Mouse (Mus musculus) neural tube, embryonic 15.5 days (tissue): ENCODE results near the gene Slc6a16. TPM values are rescaled to one million over a fixed set of nuclear protein-coding genes. Genes with fewer than 3 reads are reported as not detected.
"Not testable (repeated sequence)": the region's sequence is repeated elsewhere in the genome, so short reads cannot be mapped to it uniquely, and the experiment has no call there.

ENCODE experiments used
- ATAC-seq: fragments of 200-750 bp; cut with Nextera tagmentation; 2 replicates; pipeline ENCODE4 v1.8.0; 2017; ENCODE audit warnings: mild to moderate bottlenecking, moderate TSS enrichment, moderate library complexity; ENCODE audit not compliant: low FRiP score
- H3K27ac ChIP-seq: fragments of 300-500 bp; sonication (generic); replicated peaks from 2 replicates; pipeline ENCODE4 v1.5.1; 2015; ENCODE audit warnings: mild to moderate bottlenecking, inconsistent platforms
- H3K27me3 ChIP-seq: fragments of 300-500 bp; sonication (generic); replicated peaks from 2 replicates; pipeline ENCODE4 v1.6.1; 2015; ENCODE audit warnings: inconsistent platforms
- H3K36me3 ChIP-seq: fragments of 300-500 bp; sonication (generic); 2 replicates; pipeline ENCODE4 v1.6.1; 2015; ENCODE audit warnings: inconsistent platforms
- H3K4me1 ChIP-seq: fragments of 300-500 bp; sonication (generic); 2 replicates; pipeline ENCODE4 v1.6.1; 2015; ENCODE audit warnings: inconsistent platforms
- H3K4me2 ChIP-seq: fragments of 300-500 bp; sonication (generic); 2 replicates; pipeline ENCODE4 v1.6.1; 2015; ENCODE audit warnings: inconsistent platforms, mild to moderate bottlenecking, moderate library complexity
- H3K4me3 ChIP-seq: fragments of 300-500 bp; sonication (generic); replicated peaks from 2 replicates; pipeline ENCODE4 v1.5.1; 2015; ENCODE audit warnings: mild to moderate bottlenecking, inconsistent platforms
- H3K9ac ChIP-seq: fragments of 300-500 bp; sonication (generic); replicated peaks from 2 replicates; pipeline ENCODE4 v1.6.1; 2015; ENCODE audit warnings: mild to moderate bottlenecking, inconsistent platforms
- H3K9me3 ChIP-seq: fragments of 300-500 bp; sonication (generic); replicated peaks from 2 replicates; pipeline ENCODE4 v1.6.1; 2016; ENCODE audit warnings: inconsistent platforms
- WGBS: fragments of 180-500 bp; shearing (Covaris S2); methylation state at CpG from one replicate; pipeline ENCODE4 v1.1.7; 2015; ENCODE audit warnings: mixed read lengths; 5-methylcytosine and 5-hydroxymethylcytosine counted together
- polyA plus RNA-seq: library from polyadenylated mRNA; unstranded; fragments of >200 nt; fragmentation: Nextera tagmentation; extraction: Ambion mirVana; gene quantifications from 2 replicates; pipeline ENCODE4 v1.2.1, GENCODE M21; 2015

Slc6a16 gene
- polyA plus RNA-seq, 1 experiment from 2014 or later: 0.67 TPM

DNA sequence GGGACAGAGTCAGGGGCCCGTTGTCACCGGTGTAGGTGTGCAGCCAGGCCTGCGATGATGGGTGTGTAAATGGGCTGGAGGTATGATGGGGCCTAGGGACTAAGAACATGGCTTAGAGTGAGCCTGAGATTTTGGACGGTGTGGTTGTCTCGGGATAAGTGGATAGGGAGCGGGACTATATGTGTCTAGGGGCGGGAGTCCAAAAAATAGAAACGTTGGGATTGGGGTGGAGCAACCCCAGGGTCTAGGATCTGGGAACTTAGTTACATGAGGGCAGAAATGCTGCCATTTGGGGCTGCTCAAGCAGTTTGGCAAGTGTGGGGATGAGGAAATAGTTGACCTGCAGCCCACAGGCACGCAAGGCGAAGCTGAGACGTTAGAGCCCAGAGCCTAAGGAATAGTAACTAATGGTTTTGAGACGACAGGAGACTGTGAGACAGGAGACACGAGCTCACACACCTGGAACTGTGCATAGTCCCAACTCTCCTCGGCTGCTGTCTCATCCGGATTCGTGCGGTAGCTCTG, 5.2 kb upstream of the Slc6a16 start:
- H3K4me3 ChIP-seq: peak overlapping the region; percentile 5; the same call in 1 of the 2 replicates
- no peak overlapping the region for H3K27ac ChIP-seq
- H3K27me3 ChIP-seq: peaks cover 42% of the 10 kb centered on the region
- 38% methylated on average over 17 of the region's 17 CpGs for WGBS
- peak overlapping the region; percentile 42 for H3K4me2 ChIP-seq
- H3K9ac ChIP-seq: no peak overlapping the region
- ATAC-seq: 0 out of 2 replicates have a peak, but pooled peaks have one; percentile 6
- H3K4me1 ChIP-seq: peaks cover 24% of the 10 kb centered on the region
- no peaks in the 10 kb centered on the region for H3K9me3 ChIP-seq
- no peaks in the 10 kb centered on the region for H3K36me3 ChIP-seq

DNA sequence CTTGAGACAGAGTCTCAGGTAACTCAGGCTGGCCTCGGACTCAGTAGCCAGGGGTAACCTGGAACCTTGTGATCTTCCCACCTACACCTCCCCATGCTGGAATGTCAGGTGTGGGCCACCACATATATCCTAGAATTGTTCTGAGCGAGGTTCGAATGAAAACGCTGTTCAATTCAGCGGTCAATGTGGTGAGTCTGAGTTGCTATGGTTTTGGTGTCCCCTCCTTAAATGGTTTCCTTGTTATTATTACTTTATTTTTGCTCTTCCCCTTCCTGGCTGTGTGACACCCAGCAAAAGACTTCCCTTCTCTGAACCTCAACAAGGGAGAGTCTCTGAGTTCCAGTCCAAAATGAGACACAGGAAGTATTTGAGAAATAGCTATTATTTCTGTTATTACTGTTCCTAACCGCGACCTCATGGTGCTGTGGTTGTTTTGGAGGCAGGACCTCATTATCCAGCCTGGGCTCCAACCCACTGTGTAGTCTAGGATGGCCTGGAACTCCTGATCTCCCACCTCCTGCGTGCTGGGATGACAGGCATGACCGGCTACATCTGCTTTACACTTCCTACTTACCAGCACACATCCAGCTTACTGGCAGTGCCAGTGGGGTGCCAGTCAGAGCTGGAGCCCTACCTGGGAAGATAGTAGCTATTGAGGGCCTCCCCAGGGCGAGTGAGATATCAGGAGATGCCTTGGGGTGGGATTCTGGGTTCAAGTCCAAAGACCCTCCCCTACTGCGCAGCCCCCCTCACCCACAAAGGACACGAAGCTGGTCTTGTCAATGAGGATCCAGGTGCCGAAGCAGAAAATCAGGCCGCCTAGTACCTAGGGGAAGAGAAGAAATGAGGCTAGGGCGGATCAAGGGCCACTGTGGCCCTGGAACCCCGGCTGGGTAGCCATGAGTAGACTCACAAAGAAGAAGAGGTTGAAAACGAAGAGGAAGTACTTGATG, 2.9 kb upstream of the Slc6a16 start:
- H3K4me3 ChIP-seq: no peak overlapping the region
- peaks cover 42% of the 10 kb centered on the region for H3K27me3 ChIP-seq
- H3K9me3 ChIP-seq: no peaks in the 10 kb centered on the region
- peaks cover 29% of the 10 kb centered on the region for H3K4me1 ChIP-seq
- H3K9ac ChIP-seq: no peak overlapping the region
- no peak for ATAC-seq
- WGBS: 77% methylated on average over 17 of the region's 17 CpGs
- no peak overlapping the region for H3K27ac ChIP-seq
- H3K36me3 ChIP-seq: no peaks in the 10 kb centered on the region
- no peak overlapping the region for H3K4me2 ChIP-seq

DNA sequence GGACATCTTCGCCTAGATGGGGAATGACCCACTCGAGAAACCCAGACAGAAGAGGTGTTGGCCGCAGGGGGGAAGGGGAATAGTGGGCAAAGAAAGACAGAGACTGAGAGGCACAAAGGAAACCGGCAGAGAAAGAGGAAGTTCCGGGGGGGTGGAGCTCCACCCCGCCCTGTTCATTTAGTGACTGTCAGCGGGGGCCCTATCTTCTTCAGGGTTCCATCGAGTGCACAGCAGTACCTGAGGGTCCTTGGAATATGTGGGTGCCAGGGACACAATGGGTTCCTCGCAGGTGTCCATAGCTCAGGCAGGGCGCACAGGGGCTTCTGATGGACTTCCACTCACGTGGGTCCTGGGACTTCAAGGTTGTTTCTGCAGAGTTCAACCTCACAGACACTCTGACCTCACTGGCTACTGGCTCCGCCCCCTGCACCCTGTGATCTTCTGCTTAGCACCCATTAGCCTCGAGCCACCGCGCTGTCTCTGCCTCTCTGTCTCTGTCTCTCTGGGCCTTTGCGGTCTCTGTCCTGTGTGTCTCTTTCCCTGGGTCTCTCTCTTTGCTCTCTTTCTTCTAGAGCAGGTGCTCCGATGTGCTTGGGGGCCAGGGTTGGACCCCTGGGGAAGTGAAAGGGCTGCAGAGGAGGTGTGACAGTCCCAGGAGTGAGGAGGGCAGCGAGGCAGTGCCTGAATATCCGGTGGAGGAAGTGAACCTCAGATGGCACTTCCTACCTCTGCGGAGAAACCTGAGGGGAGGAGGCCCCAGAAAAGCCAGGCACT, 2.0 kb upstream of the Slc6a16 start, which contains the start of gene Cd37:
TSS of gene Cd37 (minus strand) at position 393 of the 774 bp plus-strand sequence.
- Histone ChIP-seq H3K4me1 (peaks cover 25% of the 10 kb centered on the region), H3K9ac (no peak within 1 kb of the TSS), H3K27ac (no peak within 1 kb of the TSS), H3K27me3 (peaks cover 42% of the 10 kb centered on the region), H3K4me2 (no peak within 1 kb of the TSS), H3K9me3 (no peaks in the 10 kb centered on the region), H3K4me3 (no peak within 1 kb of the TSS), H3K36me3 (no peaks in the 10 kb centered on the region)
- WGBS: 37% methylated on average over 20 of the region's 20 CpGs
- ATAC-seq: no peak

- Histone ChIP-seq H3K9me3 (no peaks in the 10 kb centered on the region), H3K4me3 (no peak overlapping the region), H3K36me3 (no peaks in the 10 kb centered on the region), H3K4me1 (peaks cover 13% of the 10 kb centered on the region), H3K27ac (no peak overlapping the region), H3K27me3 (peaks cover 34% of the 10 kb centered on the region), H3K4me2 (peak overlapping the region; percentile 74; the same call in 1 of the 2 replicates), H3K9ac (no peak overlapping the region)
- 75% methylated on average over 7 of the region's 7 CpGs for WGBS
- ATAC-seq: no peak
Measured at GRCm38 (mm10) chr7:45240109-45240508, 776 bp upstream of the Slc6a16 start.

- Histone ChIP-seq H3K9ac (peak overlapping the region; percentile 27; the same call in 1 of the 2 replicates), H3K27me3 (peaks cover 25% of the 10 kb centered on the region), H3K4me2 (peak overlapping the region; percentile 74), H3K9me3 (no peaks in the 10 kb centered on the region), H3K36me3 (no peaks in the 10 kb centered on the region), H3K4me1 (peaks cover 9% of the 10 kb centered on the region), H3K4me3 (peak overlapping the region; percentile 40), H3K27ac (no peak overlapping the region)
- WGBS: 78% methylated on average over 6 of the region's 6 CpGs
- no peak for ATAC-seq
Measured at GRCm38 (mm10) chr7:45241389-45241749, 484 bp downstream of the Slc6a16 start.

- Histone ChIP-seq H3K4me1 (no peaks in the 10 kb centered on the region), H3K4me3 (no peak overlapping the region), H3K27ac (no peak overlapping the region), H3K4me2 (no peak overlapping the region), H3K9me3 (no peaks in the 10 kb centered on the region), H3K27me3 (0 out of 2 replicates have a peak, but pooled peaks cover 3% of the 10 kb centered on the region), H3K9ac (no peak overlapping the region), H3K36me3 (no peaks in the 10 kb centered on the region)
- 39% methylated on average over 3 of the region's 3 CpGs for WGBS
- ATAC-seq: no peak
Measured at GRCm38 (mm10) chr7:45247666-45248065, 6.8 kb downstream of the Slc6a16 start.

DNA sequence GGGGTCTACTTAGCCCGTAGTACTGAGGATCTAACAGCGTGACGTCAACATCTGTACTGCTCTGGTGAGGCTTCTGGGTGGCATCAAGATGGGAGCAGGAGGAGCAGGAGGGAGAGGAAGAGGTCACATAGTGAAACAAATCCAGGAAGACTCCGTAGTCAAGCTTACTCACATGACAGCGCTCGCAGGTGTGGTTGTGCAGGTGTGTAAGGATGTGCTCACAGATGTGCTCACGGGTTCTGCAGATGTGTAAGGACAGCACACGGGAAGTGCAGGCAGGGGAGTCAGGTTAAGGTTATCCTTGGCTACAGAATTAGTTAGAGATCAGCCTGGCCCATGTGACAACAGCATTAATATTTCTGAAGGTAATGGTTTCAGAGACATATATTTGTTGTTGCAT, 12.9 kb downstream of the Slc6a16 start:
- Histone ChIP-seq H3K27me3 (no peaks in the 10 kb centered on the region), H3K36me3 (no peaks in the 10 kb centered on the region), H3K4me2 (no peak overlapping the region), H3K4me1 (no peaks in the 10 kb centered on the region), H3K9me3 (no peaks in the 10 kb centered on the region), H3K27ac (no peak overlapping the region), H3K4me3 (no peak overlapping the region), H3K9ac (no peak overlapping the region)
- no peak for ATAC-seq
- 91% methylated on average over 8 of the region's 8 CpGs for WGBS

DNA sequence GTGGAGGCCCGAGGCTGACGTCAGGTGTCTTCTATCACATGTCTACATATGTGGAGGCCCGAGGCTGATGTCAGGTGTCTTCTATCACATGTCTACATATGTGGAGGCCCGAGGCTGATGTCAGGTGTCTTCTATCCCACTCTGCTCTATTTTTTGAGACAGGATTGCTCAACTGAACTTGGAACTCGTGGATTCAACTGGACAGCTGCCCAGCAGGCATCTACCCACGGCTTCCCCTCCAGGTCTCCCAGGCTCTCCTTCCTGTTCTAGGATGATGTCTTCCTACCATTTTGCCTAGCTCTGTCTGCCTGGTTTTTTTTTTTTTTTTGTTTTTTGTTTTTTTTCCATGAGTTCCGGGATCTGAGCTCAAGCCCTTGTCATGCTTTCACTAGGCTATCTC, 14.9 kb downstream of the Slc6a16 start:
- 77% methylated on average over 5 of the region's 7 CpGs for WGBS
- not testable (repeated sequence) for H3K4me3 ChIP-seq, ATAC-seq, H3K9me3 ChIP-seq, H3K36me3 ChIP-seq, H3K27ac ChIP-seq, H3K9ac ChIP-seq, H3K4me2 ChIP-seq, H3K4me1 ChIP-seq, H3K27me3 ChIP-seq

GRCm38 (mm10) chr7:45257063-45257840, 16.4 kb downstream of the Slc6a16 start:
- no peak overlapping the region for H3K9ac ChIP-seq
- no peak for ATAC-seq
- H3K9me3 ChIP-seq: no peaks in the 10 kb centered on the region
- no peak overlapping the region for H3K4me3 ChIP-seq
- WGBS: 60% methylated on average over 11 of the region's 11 CpGs
- no peak overlapping the region for H3K27ac ChIP-seq
- H3K4me2 ChIP-seq: no peak overlapping the region
- H3K36me3 ChIP-seq: no peaks in the 10 kb centered on the region
- H3K27me3 ChIP-seq: no peaks in the 10 kb centered on the region
- no peaks in the 10 kb centered on the region for H3K4me1 ChIP-seq

DNA sequence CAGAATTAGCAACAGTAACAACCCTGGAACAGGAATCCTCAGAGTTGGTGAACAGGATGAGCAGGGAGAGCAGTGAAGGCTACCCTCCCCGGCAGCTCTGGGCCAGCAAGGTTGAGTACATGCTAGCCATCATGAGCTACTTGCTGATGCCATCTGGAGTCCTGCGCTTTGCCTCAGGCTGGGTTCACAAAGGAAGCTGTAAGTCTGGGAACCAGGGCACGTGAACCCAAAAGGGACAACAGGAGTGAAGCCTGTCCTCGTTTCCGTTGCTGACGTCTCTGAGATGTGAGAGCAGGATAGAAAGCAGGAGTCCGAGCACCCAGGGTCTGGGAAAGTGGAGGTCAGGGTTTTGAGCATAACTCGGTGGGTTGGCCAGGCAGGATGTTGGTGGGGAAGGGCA, 18.4 kb downstream of the Slc6a16 start:
- WGBS: 83% methylated on average over 8 of the region's 8 CpGs

DNA sequence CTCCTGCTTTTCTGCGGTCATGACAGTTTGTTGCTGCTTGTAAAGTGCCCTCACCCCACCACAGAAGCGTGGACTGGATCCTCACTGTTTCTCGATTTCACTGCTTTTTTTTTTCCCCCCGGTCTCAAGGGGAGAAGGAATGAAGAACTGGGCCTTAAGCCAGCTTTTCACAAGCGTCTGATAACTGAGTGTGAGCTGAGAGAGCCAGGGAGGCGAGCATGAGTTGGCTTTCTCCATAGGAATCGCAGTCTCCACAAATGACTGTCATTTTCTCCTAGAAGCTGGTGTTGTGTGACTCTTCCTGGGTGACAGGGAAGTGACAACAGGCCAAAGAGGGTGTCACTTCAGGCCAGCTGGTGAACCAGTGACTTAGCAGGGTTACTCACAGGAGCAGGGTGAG, 21.4 kb downstream of the Slc6a16 start:
- whole genome bisulfite sequencing: 54% methylated on average over 7 of the region's 7 CpGs
- Histone ChIP-seq H3K36me3 (no peaks in the 10 kb centered on the region), H3K4me3 (no peak overlapping the region), H3K27me3 (no peaks in the 10 kb centered on the region), H3K9me3 (no peaks in the 10 kb centered on the region), H3K4me1 (no peaks in the 10 kb centered on the region), H3K4me2 (no peak overlapping the region), H3K27ac (no peak overlapping the region), H3K9ac (no peak overlapping the region)
- no peak for ATAC-seq

More for the DNA sequence above, 18.4 kb downstream of the Slc6a16 start:
- H3K4me2 ChIP-seq: no peak overlapping the region
- H3K4me3 ChIP-seq: no peak overlapping the region
- no peaks in the 10 kb centered on the region for H3K27me3 ChIP-seq
- H3K27ac ChIP-seq: no peak overlapping the region
- H3K9ac ChIP-seq: no peak overlapping the region
- H3K36me3 ChIP-seq: no peaks in the 10 kb centered on the region
- H3K4me1 ChIP-seq: no peaks in the 10 kb centered on the region
- ATAC-seq: no peak
- H3K9me3 ChIP-seq: no peaks in the 10 kb centered on the region
